In the genomic region with DNA sequence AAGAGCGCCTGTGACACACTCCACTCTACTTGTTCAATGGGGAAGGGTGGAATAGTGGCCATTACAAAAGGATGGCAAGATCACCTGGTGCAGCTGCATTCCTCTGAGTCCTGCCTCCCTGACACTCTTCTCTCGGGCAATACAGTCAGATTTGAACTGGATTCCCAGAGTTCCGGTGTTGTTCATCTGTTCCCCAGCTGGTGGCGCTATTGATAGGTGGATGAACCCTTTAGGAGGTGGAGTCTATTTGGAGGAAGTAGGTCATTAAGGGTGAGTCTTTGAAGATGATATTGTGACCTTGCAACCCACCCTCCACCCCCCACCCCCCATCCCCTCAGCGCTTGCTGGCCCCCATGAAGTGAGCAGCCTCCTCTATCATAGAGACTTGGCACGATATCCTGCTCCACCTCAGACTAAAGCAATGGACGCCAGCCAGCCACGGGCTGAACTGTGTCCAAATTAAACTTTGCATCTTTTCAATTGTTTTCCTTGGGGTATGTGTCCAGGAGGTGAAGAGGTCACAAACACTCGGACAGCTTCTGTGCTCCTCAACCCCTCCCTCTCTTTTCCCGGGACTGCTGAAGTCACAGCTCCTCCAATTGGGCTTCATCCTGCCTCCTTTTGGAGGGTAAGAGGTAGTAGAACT, we compare ENCODE assay signal across 8 mouse cellular contexts.
DNase-seq lines count a peak whose midpoint lies in the region.

No protein-coding gene starts in this region.

- DNase-seq in heart, adult 11 months: peak; percentile 85
- DNase-seq in heart, adult 8-10 months (ENCODE audit: low spot score): no peak
- peak; percentile 25 to 47 for DNase-seq in right cerebral cortex, adult 2 months (ENCODE audit: low spot score in 2 of 2)
- DNase-seq in right cerebral cortex, postnatal 36 days (ENCODE audit: low spot score in 2 of 2): no peak
- DNase-seq in brain, adult 2 months (ENCODE audit: low read depth, low spot score): peak; percentile 54
- DNase-seq in heart, postnatal 4 days: peak; percentile 34
- DNase-seq in lung, postnatal 4 days: peak; percentile 65 to 72
- no peak for DNase-seq in spleen, postnatal 4 days (ENCODE audit: low spot score in 2 of 2)

Comparison
In these comparisons a context has a peak if more than half of its experiments do, and no peak if none do; other contexts are left out.
1. DNase-seq: peak in heart, adult 11 months (single experiment), right cerebral cortex, adult 2 months (2 of 2), brain, adult 2 months (single experiment), heart, postnatal 4 days (single experiment) and lung, postnatal 4 days (2 of 2); none in heart, adult 8-10 months (single experiment), right cerebral cortex, postnatal 36 days (0 of 2) and spleen, postnatal 4 days (0 of 2).